Mouse (Mus musculus) brown adipose tissue, adult 24 weeks (tissue): ENCODE measurements around the gene Afg1l. TPM values are rescaled to one million over a fixed set of nuclear protein-coding genes. Genes with fewer than 3 reads are reported as not detected.

Experiments used
- H3K27ac ChIP-seq: fragments of 200-500 bp; replicated peaks from 2 replicates; pipeline ENCODE4 v1.5.1; 2012; ENCODE audit warnings: low read depth, mild to moderate bottlenecking, low read length
- H3K4me1 ChIP-seq: fragments of 200-500 bp; 2 replicates; pipeline ENCODE4 v1.6.1; 2012; ENCODE audit warnings: low read length, mixed read lengths; ENCODE audit not compliant: control insufficient read depth, insufficient read depth, insufficient read length
- H3K4me3 ChIP-seq: fragments of 200-500 bp; 2 replicates; pipeline ENCODE4 v1.5.1; 2012; ENCODE audit warnings: low read depth, mild to moderate bottlenecking, low read length, moderate library complexity; ENCODE audit not compliant: insufficient read depth
- polyA plus RNA-seq: library from polyadenylated mRNA; stranded (reverse); fragments of >200 nt; gene quantifications from 2 replicates; pipeline ENCODE4 v1.2.4, GENCODE M21; 2012; ENCODE audit not compliant: missing spikeins, insufficient read depth, insufficient read length

Gene Afg1l
- polyA plus RNA-seq, 1 experiment = 90.6 TPM

DNA sequence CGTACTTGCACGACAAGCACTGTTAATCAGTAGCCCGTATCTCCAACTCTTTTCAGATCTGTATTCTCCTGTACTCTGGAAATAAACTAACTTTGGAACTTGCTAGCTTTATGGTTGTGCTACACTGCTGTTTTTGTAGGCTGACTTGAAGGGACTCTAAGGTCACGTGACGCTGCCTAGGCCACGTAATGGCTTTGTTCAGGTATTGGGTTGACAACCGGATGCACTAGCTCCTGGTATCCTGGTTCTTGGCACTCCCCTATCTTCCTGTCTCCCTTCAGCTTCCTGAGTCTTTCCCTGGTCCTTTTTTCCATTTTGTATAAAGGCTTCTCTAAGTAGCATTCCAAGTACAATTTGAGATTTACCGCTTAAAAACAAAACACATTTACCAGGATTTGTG, 22.2 kb upstream of the Afg1l start:
- H3K4me3 ChIP-seq = no peak overlapping the region
- peak overlapping the region; percentile 55; the same call in 1 of the 2 replicates for H3K27ac ChIP-seq
- peaks cover 4% of the 10 kb centered on the region; the same call in 1 of the 2 replicates for H3K4me1 ChIP-seq

DNA sequence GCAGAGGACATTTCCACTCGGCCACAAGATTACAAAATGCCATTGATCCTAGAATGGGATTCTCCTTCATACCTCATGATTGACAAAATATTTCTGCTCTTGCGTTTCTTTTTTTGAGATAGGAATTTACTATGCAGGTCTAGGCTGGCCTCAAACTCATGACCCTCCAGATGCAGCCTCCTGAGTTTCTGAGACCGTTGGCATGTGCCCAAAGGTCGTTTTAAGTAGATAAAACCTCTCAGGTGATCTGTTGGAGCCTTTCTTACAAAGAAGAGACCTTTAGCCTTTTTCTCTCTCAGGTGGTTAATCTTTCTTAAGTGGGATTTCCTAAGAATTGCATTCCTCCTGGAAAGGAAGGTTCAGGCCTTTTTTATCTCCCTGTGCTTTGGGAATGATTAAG, 14.6 kb upstream of the Afg1l start:
- Histone ChIP-seq H3K4me1 (no peaks in the 10 kb centered on the region), H3K4me3 (no peak overlapping the region), H3K27ac (no peak overlapping the region)

DNA sequence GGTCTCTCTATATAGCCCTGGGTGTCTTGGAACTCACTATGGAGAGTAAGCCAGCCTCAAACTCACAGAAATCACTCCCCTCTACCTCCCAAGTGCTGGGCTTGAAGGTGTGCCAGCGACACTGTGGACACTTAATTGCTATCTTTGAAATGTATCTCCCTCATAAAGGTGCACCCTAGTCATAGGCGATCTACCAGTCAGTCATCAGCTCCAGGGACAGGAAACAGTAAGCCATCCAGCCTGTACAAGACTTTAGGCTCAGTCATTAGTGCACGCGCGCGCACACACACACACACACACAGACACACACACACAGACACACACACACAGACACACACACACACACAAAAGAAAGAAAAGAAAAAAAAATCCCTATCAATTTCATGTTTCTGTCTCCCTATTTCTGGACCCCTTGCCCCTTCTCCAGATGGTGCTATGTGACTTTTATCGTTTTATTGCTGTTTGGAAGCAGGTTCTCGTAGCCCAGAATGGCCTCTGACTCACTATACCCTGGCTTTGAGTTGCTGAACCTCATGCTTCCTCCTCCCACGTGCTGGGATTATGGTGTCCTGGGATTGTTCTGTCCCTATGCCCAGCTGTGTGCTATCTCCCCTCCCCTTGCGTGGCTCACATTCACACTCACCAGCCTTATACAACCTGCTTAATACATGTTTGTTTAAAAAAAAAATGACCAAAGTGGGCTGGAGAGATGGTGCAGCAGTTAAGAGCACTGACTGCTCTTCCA, 13.8 kb upstream of the Afg1l start:
- Histone ChIP-seq H3K4me1 (no peaks in the 10 kb centered on the region), H3K27ac (no peak overlapping the region), H3K4me3 (no peak overlapping the region)

DNA sequence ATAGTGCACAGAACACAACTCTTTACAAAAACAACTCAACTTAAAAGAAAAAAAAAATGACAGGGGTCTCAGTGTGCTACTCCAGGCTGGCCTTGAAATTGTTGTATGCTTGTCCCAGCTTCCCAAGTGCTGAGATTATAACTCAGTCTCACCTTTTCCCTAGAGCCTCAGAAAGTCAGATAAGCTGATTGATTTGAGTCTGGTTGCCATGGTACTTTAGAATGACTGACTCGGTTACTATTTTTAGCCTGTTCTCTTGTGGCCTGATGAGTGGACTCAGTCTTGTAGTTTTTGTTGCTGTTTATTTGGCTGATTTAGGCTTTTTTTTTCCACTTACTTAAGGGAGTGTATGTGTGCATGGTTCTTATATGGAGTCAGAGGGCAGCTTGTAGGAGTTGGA, 12.8 kb upstream of the Afg1l start:
- Histone ChIP-seq H3K4me1 (no peaks in the 10 kb centered on the region), H3K27ac (no peak overlapping the region), H3K4me3 (no peak overlapping the region)

DNA sequence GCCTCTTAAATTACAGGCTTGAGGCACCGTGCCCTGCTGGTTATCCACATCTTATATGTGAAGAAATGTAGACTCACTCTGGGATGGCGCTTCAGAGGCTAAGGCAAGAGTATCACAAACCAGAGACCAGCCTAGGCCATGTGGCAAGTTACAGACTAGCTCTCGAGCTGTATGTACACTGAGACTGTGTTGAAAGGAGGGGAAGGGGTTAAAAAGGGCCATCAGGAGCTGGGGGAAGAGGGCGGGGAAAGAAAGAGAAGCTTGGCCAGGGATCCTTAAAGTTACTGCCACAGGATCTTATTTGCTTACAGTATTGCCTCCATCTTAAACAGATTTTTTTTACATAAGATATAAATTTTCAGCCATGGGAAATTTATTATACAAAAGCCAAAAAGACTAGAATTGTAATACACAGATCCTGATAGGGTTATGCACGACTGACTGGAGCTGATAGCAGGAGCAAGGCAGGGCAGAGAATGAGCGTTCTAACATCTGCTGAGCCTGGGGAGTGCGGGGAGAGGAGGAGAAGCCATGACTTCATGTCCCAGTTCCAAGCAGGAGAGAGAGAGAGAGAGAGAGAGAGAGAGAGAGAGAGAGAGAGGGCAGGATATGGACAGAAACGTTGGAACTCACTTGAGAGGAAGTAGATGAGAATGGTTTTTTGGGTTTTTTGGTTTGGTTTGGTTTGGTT, 10.4 kb upstream of the Afg1l start:
- no peak overlapping the region for H3K4me3 ChIP-seq
- no peaks in the 10 kb centered on the region for H3K4me1 ChIP-seq
- H3K27ac ChIP-seq = no peak overlapping the region

DNA sequence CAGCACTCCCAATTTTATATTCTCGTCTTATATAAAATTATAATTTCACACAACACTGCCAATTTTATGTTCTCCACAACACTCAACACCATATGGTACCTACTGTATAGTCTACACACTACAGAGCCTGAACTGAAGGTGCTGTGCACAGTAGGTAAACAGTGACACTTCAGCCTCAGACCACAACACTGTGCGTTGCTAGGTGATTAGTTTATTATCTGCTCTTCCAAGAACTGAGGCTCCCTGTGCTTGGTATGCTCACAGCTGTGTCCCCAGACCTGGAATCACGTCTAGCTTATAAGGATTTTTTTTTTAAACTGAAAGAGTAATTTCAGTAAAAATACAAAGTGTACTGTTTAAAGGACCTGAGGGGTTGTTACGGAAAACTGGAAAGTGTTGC, 2.4 kb upstream of the Afg1l start:
- H3K4me1 ChIP-seq = peaks cover 12% of the 10 kb centered on the region
- no peak overlapping the region for H3K27ac ChIP-seq
- no peak overlapping the region for H3K4me3 ChIP-seq

DNA sequence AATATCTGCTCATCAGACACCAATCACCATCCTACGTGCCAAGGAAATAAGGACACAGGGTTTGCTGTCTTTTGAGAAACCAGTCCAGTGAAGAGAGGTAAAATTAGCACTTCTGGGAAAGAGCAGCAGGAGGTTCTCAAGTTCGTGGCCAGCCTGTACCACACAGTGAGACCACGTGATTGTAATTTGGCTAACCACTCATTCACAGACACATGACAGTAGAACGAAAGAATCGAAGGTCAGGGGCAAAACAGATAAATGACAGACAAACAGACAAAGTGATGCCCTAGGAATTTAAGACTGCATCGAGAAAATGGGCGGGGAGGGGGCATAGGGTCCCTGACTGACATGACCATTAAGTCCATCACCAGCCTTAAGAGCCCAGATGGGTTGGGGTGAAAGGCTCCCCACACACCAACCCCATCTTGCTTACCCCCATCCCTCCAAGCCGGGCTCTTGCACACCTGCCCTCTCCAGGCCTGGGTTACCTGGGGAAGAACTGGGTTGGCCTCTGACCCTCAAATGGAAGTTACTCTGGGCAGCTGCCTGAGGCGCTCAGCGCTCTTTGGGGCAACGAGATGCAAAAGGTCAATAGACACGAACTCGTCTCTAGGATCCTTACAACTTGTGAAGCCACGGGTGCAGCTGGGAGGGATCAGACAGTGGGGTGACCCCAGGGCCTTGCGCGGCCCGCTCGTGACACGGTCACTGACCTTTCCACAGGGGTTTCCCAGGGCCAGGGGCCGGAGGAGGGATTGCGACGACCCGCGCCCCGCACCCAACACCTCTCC, 620 bp downstream of the Afg1l start:
- peak overlapping the region; percentile 95 for H3K27ac ChIP-seq
- peaks cover 12% of the 10 kb centered on the region for H3K4me1 ChIP-seq
- peak overlapping the region; percentile 93 for H3K4me3 ChIP-seq

DNA sequence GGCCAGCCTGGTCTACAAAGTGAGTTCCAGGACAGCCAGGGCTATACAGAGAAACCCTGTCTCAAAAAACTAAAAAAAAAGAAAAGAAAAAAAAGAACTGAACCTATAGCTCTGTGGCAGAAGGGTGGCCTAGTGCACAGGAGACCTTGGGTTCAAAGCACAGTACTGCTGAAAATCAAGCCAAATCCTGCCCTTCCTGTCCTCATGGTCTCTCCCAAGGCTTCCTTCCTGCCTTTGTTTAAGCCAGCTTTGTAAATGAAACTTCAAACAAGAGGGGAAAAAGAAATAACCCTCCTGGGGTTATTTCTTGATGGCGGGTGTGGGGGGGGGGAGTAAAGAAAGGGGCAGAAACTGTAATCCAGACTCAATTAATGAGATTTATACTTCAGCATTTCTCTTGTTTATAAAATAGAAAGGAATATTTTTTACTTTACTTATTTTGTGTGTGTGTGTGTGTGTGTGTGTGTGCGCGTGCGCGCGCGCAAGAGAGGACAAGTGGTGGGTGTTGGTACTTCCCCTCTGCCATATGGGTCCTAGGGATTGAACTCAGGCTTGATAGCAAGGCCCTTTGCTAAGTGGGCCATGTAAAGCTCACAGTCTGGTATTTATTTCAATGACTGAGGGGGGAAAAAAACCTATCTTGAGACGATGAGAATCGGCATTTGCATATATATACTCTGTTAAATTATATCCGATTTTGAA, 1.4 kb downstream of the Afg1l start:
- peak overlapping the region; percentile 95 for H3K27ac ChIP-seq
- peak overlapping the region; percentile 4; the same call in 1 of the 2 replicates for H3K4me3 ChIP-seq

DNA sequence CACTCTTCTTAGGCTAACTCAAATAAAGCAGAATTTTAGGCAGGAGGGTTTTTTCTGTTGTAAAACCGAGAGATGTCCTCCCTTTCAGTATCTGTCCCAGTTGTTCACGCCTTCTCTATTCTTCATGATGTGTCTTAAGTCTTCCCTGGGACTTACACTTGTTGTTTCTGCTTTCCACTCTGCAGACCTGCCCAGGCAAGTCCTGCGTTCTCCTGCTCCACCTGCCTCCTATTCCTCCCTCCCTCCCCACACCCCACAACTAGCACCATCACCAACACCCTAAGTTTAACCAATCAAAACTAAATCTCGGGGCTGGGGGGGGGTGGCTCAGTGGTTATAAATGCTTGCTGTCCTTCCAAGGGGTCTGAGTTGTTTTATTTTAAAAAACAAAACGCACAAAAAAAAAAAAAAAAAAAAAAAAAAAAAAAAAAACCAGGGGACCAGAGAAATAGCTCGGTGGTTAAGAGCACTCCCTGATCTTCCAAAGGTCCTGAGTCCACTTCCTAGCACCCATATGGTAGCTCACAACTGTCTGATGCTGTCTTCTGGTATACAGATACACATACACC, 3.3 kb downstream of the Afg1l start:
- H3K27ac ChIP-seq = no peak overlapping the region
- H3K4me3 ChIP-seq = no peak overlapping the region
- H3K4me1 ChIP-seq = peaks cover 12% of the 10 kb centered on the region

More for the DNA sequence above, 1.4 kb downstream of the Afg1l start:
- H3K4me1 ChIP-seq = peaks cover 12% of the 10 kb centered on the region

DNA sequence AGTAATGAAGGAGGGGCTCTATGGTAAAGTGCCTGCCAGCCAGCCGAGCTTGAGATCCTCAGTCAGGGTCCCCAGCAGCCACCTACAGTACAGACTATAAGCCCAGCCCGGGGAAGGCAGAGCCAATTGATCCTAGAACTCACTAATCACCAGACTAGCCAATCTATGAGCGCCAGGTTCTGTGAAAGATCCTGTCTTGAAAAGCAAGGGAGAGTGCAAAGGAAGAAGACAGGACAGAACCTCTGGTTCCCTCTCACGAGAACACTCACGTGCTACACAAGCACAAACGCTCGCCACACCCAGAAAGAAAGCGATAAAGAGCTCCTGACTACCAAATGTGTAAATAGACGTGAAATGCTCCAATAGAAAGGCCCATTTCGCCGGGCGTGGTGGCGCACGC, 13.6 kb downstream of the Afg1l start:
- peaks cover 3% of the 10 kb centered on the region for H3K4me1 ChIP-seq
- no peak overlapping the region for H3K4me3 ChIP-seq

DNA sequence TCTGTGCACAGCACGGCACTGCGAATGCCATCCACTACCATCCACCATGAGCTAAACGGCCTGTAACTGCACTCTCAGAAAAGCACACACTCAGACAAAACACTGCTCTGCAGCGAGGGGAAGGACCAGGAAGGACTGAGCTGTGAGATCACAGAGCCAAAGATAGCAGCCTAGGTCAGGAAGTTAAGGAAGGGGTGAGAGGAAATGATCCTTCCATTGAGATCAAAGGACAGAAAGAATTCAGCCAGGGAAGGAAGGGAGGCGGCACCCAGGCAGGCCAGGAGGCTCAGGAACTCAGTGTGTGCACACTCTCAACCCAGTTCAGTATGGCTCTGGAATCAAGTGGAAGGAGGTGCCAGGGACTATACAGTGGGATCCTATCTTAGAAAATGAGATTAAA, 14.1 kb downstream of the Afg1l start:
- Histone ChIP-seq H3K4me1 (peaks cover 3% of the 10 kb centered on the region), H3K27ac (peak overlapping the region; percentile 45)

More for the DNA sequence above, 13.6 kb downstream of the Afg1l start:
- H3K27ac ChIP-seq = peak overlapping the region; percentile 52

DNA sequence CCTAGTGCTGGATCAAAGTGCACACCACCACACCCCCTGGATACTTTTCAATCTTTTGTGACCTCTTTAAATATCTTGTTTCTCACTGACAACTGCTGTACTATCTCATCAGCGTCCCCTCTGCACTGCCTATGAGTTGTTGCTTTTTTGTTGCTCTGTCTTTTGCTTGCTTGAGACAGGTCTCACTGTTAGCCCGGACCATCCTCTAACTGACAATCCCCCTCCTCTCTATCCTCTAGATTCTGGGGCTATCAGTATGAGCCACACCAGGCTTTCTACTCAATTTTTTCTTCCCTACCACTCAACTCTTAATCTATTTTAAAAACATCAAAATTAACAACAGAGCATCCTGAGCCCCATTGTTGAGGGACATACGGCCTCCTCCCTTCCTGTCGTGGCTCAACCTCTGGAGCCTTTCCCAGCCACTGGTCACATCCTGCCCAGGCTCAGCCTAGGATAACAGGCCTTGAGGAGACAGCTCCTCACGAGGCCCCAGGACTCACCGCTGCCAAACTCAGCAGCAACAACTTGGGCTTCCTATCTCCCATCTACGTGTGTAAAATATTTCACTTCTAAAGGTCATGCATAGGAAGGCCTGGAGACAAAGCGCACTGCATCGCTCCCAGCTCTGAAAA, 20.7 kb downstream of the Afg1l start:
- no peak overlapping the region for H3K4me3 ChIP-seq
- peak overlapping the region; percentile 96 for H3K27ac ChIP-seq
- peaks cover 18% of the 10 kb centered on the region for H3K4me1 ChIP-seq

More for the DNA sequence above, 14.1 kb downstream of the Afg1l start:
- H3K4me3 ChIP-seq = no peak overlapping the region

DNA sequence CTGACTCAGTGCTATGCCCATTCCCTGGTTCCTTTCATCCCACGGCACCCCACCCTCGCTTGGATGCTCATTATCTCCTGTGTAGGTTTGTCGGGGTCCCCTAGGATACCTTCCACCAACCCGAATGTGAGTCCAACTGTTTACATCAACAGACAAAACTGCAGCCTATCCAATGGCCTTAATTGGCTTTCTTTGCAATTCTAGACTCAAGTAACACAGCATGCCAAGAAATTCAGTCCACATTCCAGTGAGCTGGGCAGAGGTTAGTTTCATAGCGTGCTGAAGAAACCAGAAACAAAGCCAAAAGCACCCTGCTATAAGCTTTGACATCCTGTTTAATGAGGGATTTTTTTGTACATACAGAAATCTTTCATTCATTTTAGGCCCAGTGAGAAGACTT, 22.4 kb downstream of the Afg1l start:
- Histone ChIP-seq H3K4me3 (no peak overlapping the region), H3K4me1 (peaks cover 18% of the 10 kb centered on the region), H3K27ac (peak overlapping the region; percentile 96)

DNA sequence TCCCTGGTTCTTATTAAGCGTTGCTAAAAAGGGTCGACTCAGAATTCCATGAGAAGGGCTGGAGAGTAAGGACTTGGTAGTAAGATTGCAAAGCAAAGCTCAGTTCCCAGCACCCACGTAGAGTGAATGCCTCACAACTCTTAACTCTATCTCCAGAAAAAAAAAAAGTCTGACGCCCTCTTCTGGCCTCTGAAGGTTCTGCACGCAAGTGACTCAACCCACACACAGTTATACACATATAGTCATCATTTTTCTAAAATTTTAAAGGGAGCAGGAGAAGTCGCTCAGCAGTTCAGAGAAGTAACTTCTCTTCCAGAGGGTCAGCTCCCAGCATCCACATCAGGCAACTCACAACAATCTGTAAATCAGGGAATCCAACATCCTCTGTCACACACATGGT, 23.7 kb downstream of the Afg1l start:
- Histone ChIP-seq H3K4me1 (peaks cover 18% of the 10 kb centered on the region), H3K27ac (no peak overlapping the region), H3K4me3 (no peak overlapping the region)
